Mouse (Mus musculus) C2C12 (cell line): ENCODE measurements around the gene Gm13889.

Experiments
- CEBPB ChIP-seq: IDR thresholded peaks from one replicate; pipeline ENCODE4 v1.6.1; 2011; ENCODE audit warnings: low read depth, mild to moderate bottlenecking, control low read depth, moderate library complexity
- CTCF ChIP-seq: IDR thresholded peaks from one replicate; pipeline ENCODE4 v1.5.1; 2011; ENCODE audit not compliant: control insufficient read depth, insufficient read depth, insufficient read length
- MAX ChIP-seq: IDR thresholded peaks from one replicate; pipeline ENCODE4 v1.6.1; 2011; ENCODE audit warnings: mild to moderate bottlenecking, control low read depth
- MYOD1 ChIP-seq: IDR thresholded peaks from one replicate; pipeline ENCODE4 v1.6.1; 2011; ENCODE audit warnings: low read depth; ENCODE audit not compliant: control insufficient read depth, insufficient read length
- MYOG ChIP-seq: IDR thresholded peaks from one replicate; pipeline ENCODE4 v1.6.1; 2011; ENCODE audit not compliant: control insufficient read depth, insufficient read length; ENCODE audit errors: extremely low read depth

GRCm38 (mm10) chr2:93955886-93956285, 1.1 kb downstream of the Gm13889 start:
- no peak for TF ChIP-seq MAX
- TF ChIP-seq CTCF, result no peak
- no peak for TF ChIP-seq MYOG
- no peak for TF ChIP-seq MYOD1
- no peak for TF ChIP-seq CEBPB
